Mouse (Mus musculus): ENCODE measurements at regions not wholly inside any gene's neighbourhood (a gene's known extent, or its start where the extent isn't known, plus 50 kb on each side); places are given as distances from the start of the nearest gene placed in this dataset.
A peak's percentile ranks its signal among the peaks of the same experiment; 100 is the strongest.

DNA sequence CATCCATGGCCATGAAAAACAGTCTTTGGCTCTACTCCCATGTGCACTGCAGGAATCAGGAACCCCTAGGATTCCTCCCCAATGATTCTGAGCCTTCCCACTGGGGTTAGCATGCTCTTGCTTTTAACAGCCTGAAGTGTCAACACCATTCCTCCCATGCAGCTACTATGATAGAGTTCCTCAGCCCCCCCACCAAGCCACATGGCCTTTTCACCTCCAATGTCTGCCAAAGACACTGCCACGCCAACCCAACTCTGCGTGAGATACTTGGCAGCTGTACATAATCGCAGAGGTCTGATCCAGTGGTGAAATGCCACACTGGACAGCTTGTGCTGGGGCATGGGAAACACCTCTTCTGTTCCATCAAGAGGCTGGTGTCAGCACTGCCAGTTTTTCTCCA lies 128.6 kb upstream of the H2al1a start:
- no peak for DNase-seq

DNA sequence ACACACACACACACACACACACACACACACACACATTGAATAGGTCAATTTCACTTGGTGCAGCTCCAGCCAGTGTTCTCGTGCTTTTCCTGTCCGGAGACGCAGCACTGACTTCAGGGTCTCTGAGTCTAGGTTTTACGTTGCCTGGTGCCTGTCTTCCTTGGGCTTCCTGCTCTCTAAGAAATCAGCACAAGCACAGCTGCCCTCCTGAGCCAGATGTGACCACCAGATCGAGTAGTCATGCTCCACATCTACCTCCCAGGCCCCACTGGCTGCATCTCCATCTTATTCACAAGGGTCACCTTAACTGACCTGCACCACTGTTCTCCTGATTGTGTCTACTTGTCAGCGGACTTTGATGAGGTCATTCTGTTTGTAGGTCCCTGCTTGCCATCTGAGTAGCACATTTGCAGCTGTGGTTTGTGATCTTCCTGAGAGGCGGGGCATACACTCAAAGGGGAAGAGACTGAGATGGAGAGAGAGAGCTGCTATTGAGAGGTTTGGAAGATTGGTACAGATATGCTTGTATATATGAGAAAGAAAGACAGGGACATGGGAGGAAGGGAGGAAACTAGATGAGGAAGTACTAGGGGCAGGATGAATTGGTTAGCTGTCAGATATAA lies 118.8 kb upstream of the H2al1a start:
- no peak for DNase-seq

DNA sequence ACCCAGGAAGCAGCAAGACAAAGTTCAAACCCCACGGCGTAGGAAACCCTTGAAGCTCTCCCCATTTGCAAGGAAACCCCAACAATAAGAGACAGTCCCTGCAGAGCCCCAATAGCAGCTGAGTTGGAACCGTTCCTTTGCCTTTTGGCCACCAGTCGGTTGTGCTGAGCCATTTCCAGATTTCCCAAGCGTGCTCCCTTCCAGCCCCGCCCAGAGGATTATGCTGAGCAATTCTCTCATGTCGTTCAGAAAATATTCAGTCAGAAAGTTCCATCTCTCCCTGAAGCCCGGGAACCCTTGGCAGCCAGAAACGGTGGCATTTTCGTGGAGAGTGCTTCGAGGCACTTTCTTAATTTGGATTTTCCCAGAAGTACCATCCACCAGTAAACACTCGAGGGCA lies 117.2 kb upstream of the H2al1a start:
- no peak for DNase-seq

DNA sequence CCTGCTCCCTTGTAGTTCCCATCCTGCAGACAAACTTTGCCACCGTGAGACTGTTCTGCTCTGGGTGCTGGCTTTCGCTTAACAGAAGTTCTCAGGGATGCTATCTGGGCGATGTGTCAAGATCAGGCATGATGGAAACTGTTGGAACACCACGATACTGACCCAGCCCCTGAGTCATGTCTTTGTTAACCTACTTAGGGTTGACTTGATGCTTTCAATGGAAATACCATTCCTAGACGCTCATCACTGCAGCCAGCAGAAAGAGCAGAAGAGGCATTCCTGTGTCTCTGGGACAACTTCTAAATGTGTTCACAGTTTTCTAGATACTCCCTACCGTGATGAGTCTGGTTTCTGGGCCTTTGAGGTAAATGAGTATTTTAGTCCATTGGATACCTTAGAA lies 108.2 kb upstream of the H2al1a start:
- DNase-seq: no peak

DNA sequence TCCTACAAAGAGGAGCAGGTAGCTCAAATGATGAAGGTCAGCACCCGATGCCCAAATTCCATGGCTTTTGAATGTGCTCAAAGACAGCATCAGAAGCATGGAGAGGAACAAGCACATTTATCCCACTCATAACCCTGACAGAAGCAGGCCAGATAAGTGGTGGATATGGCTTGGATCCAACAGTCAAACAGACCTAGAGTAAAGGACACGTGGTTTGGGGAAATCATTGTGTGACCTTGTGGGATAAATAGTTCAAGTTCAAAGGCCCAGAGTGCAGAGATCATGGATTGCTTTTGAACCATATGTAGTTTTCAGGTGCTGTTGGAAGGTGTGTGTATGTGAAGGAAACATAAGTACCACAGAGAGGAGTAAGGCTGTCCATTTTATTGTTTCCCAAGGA lies 94.9 kb upstream of the H2al1a start:
- DNase-seq: no peak

DNA sequence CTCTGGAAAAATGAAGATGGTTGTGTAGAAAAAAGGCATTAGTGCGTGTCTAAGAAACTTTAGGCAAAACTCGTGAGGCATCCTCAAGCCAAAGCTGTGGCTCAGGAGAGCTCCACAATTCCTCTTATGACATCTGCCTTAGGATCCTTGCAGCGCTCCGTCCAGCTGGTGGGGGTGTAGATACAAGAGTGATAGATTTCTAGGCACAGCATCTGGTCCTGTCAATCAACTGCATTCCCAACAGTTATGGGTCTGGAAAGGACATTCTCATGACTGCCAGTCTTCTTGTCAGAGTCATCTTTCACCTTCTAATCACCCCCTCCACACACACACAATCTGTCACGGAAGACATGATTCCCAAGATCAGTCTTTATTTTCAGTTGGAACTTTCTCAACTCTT lies 89.2 kb upstream of the H2al1a start:
- no peak for DNase-seq

DNA sequence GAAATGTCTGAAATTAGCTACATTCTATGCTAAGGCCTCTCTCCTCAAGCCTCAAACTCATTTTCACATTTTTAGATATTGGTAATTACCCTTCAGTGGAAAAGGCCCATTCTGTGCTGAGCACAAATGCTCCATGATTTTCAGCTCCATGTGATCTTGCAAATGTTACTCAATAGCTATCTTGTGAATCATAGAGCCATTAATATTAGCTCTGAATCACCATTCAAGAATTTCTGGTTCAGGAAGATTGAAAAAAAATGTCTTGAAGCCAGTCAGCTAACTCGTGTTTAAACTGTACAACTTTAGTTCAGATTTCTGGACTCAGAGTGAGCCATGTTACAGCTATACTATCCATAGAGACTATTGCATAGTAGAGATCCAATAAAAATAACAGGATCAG lies 86.2 kb upstream of the H2al1a start:
- DNase-seq: no peak

DNA sequence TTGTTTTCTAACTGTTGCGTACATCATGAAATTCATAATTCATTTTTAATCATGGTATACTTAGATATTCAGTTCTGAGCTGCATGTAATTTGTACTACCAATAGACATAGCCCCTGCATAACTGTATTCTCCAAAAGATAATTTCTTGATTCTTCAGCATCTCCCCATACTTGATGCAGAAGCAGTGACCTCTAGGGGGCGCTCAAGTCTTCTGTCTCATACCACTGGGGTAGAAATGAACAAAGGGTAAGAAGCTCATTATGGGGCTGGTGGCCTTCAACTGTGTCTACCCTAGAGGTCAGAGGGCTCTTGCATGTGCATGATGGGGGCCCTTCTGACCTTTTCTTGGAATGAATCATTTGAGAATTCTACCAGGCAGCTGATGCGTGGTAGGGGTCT lies 85.6 kb upstream of the H2al1a start:
- DNase-seq: peak; percentile 41

DNA sequence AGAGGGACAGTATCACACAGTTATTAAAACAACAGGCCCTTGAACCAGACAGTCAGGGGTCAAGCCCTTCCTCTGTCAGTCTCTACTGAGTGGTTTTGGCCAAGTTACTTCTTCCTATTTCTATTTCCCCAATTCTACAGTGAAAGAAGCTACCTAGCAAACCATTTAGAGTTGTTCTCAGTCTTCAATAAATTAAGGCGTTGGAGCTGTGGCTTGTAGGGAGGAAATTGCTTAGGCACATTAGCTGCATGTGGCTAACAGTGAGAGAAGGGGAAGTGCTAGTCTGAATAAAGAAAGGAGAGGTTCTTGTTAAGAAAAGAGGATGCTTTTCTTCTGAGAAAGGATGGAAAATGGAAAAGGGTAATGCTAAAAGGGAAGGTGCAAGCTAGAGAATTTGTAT lies 60.0 kb upstream of the H2al1a start:
- DNase-seq: no peak

DNA sequence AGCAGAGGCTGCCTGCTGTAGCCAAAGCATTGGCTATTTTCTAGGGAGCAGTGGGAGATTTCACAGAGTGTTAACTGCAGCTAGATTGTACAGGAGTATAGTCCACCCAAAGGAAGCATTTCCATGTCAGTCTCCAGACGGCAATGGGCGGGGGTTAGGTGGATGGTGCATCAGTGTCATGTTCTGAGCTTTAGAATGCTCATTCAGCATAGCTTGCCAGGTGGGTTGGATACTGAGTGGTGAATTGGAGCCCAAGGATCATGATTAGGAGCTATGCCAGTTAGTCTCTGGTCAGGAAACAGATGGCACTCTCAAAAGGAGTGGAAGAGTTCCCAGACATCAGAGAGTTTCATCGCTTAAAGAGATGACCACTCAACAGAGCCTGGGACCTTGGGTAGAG lies 53.5 kb upstream of the H2al1a start:
- DNase-seq: peak; percentile 88
